Mouse (Mus musculus) liver (tissue): ENCODE data around the gene Gucy2c.

ENCODE experiments used
- DNase-seq: peaks from one replicate; pipeline ENCODE4 v3.0.0-alpha.2; 2020; ENCODE audit warnings: mixed read lengths

The Gucy2c gene

DNA sequence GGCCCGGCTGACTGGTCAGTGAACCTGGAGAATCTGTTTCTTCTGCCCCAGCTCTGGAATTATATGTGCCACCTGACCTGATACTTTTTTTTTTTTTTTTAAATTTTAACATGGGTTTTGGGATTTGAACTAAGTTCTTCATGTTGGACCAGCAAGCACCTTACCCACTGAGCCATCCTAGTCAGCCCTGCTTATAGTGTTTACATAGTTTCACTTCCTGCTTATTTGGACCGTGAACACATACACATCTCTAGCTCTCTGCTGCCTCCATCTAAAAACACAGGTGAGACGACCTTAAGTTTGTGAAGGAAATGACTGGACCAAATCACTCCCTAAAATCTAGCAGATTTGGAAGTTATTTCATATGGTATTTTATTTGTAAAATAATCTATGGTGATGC, 58.4 kb downstream of the Gucy2c start:
- no peak for DNase-seq

DNA sequence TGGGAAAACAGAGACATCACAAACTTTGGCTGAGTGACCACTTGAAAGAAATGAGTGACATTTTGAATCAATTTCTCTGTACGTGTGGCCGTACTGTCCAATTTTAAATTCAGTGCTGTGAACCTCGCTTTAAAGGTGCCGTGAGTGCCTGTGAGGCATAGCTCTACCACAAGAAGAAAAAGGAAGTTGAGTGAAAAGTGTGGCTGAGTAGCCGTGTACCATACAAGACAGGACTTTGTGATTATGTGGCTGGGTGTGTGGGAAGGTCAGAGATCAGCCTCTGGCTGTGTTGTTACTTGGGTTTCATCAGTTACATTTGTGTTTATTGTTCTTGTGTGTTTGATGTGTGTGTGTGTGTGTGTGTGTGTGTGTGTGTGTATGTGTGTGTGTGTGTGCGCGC, 59.0 kb downstream of the Gucy2c start:
- DNase-seq: no peak

DNA sequence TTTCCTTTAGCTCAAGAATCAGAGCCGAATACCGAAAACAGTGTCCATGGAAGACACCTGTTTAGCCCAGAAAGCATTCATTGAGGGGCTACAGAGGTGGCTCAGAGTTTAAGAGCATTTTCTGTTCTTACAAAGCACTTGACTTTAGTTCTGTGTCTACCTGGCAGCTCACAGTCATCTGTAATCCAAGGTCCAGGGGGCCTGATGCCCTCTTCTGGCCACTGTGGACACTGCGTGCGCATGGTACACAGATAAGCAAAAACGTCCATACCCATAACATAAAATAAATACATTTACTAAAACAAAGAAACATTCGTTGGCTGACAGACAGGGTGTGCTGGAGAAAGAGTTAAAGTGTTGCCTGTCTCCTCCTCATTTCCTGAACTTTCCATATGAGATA, 59.6 kb downstream of the Gucy2c start:
- DNase-seq: peak; percentile 53

DNA sequence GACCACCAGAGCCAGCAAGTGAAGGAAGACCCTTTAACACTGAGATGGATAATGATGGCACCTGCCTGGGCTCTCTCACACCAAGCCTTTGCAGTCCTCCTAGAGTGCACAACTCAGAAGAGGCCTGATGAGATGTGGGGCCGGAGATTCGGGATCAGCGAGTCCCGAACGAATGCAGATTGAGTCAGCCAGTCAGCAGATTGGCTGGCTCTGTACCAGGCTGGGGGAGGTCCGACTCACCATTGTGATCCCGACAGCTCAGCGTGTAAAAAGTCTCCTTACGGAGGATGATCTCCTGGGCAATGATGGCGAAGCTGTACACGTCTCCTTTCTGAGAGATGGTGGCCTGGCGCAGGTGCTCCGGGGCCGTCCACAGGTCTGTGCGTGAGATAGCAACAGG, 61.1 kb downstream of the Gucy2c start:
- DNase-seq: no peak

DNA sequence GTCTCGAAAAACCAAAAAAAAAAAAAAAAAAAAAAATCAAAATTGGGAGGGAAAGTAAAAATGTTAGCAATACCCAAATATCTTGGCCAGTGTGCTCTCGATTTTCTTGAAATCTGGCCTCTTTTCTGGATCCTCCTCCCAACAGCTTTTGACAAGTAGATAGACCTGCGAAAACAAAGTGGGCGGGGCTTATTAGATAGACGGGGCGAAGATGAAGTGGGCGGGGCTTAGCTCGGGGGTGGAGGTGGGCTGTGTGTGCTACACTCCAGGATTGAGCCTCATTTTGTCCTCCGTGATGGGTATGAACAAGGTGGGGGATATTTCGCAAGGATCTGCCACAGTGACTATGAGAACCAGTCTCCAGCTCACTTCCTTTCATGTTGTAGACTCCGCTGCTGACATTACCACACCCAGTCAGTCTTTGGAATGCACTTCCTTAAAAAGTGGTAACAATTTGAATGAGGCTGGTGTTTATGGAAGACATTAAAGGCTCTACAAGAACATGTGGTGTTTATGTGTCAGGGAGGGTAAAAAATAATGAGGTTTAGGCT, 65.6 kb downstream of the Gucy2c start:
- DNase-seq: no peak

DNA sequence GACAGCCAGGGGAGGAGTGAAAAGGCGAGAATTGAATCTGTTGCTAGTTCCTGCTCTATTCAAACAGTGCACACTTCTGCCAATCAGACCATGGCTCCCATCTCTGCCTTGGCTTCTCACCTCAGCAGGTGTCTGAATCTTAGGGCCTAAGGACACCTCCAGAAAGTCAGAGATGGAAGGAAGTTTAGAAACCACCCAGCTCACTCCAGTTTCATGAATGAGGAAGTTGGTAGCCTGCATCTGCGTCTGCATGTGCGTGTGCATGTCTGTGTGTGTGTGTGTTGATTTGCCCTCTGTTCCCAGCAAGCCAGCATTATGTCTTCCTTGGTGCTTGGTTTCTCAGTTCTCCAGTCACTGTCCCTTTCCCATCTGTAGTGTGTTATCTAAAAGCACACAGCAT, 67.5 kb downstream of the Gucy2c start:
- no peak for DNase-seq

DNA sequence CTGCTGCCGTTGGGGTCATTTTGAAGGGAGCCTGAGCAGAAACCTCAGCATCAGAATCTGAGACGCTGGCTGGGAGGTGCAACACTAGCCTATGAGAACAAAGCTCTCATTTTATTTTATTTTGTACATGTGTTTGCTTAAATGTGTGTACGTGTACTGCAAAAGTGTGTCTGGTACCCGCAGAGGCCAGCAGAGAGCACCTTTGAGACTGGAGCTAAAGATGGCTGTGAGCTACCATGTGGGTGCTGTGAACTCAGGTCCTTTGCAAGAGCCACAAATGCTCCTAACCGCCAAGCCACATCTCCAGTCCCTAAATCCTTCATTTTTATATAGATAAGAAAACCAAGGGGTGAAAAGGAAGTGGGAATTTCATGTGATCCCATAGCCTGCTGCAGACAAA, 71.2 kb downstream of the Gucy2c start:
- no peak for DNase-seq

DNA sequence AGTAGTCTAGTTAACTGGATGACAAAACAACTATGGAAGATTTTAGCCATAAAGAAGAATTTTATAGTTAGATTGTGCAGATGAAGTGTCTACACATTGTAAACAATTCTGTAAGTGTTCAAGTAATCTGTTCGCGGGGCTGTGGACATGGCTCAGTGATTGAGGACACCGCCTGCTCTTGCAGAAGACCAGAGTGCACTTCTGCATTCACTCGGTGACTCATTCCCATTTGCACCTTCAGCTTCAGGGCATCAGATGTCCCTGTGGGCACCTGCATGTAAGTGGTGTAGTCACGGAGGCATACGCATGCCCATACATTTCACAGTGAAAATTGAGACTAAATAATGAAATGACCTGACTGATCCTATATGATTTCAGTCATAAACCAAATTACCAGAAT, 73.0 kb downstream of the Gucy2c start:
- DNase-seq: no peak

DNA sequence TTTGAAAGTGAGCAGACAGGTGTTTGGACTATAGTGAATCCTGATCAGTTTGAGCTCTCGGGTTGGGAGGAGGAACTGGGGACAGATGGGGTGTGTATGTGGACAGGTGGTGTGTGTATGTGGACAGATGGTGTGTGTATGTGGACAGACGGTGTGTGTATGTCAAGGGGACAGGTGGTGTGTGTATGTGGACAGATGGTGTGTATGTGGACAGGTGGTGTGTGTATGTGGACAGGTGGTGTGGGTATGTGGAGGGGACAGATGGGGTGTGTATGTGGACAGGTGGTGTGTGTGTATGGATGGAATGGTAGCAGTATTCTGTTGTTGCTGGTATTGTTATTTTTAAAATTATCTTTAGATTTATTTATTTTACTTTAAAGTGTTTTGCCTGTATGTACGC, 79.7 kb downstream of the Gucy2c start:
- no peak for DNase-seq

DNA sequence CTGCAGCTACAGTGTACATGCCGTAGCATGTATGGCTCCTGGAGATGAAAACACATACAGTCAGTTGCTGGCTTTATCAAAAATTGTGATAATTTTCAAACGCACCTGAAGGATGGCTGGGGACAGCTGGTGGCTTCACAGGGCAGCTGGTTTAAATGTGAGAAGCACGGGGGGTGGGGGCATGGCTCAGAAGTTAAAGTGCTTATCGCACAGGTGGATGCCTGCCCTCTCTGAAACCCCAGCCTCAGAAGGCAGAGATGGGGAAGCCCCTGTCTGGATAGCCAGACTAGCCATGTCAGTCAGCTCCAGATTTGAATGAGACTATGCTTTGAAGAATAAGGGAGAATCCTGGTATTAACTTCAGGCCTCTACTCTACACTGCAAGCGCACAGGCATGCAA, 80.4 kb downstream of the Gucy2c start:
- DNase-seq: no peak

DNA sequence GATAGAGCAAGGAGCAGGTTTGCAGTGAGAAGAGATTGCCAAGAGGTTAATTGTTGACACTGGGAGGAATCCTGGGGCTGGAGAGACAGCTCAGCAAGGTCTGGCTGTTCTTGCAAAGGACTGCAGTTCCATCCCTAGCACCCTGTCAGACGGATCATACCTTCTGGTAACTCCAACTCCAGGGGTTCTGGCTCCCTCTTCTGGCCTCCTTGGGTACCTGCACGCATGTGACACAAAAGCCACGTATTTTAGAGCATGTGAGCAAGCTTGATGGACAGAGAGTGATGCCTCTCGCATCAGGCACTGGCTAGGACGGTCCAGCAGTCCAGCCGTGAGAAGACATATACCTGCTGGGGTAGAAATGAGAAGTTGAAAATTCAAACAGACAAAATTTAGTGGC, 90.3 kb downstream of the Gucy2c start:
- no peak for DNase-seq

DNA sequence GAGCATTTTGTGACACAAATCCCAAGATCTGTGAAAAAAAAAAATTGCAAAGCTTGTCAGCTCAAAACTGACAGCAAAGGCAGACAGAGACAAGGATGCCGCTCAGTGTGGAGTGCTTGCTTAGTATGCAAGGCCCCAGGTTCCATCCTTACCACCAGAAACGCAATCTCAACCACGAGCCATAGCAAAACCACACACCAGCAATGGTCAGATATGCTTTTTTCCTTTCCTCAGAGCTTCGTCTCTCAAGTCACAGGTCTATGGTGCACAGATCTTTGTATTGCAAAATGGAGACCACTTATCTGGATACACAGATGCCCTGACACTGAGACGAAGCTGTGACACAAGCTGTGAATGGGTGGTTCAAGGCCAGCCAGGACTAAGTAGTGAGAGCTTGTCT, 91.0 kb downstream of the Gucy2c start:
- no peak for DNase-seq

DNA sequence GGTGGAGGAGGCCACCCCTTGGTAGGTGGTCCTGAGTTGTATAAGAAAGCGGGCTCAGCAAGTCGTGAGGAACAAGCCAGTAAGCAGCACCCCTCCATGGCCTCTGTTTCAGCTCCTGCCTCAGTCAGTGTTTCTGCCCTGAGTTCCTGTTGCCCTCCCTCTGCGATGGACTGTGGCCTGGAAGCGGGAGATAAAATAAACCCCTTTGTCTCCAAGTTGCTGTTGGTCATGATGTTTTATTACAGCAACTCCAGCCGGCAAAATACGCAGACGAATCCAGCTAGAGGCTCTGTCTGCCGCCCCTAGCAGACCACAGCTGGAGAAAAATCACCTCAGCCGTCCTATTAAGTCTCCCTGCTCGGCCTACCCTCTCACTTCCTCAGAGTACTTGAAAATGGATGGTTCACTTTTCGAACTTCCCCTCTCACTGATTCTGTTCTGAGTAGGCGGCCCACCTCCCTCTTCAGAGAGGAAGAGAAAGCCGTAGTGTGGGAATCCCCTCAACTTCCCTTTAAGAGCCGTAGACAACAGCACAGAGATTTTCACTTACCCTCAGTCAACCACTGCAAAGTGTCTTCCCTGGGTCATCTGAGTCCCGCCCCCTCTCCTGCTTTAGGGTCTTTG, 91.7 kb downstream of the Gucy2c start:
- DNase-seq: peak; percentile 10

DNA sequence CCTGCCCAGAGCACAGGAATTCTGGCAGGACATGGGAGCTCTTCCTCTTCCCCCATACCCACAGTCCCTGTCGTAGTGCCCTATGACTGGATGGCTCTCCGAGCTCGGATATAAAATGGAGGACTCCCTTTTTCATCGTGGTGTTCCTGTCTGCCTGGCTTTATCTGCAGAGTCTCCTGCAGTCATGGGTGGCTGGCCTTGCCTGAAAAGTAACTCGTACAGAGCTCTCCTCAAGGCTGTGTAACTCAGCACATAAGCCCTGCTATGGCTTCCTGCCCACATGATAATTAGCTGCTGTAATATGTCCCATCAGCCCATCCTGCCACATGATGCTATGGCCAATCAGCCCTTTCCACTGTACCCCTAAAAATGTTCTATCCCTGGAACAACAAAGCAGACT, 96.1 kb downstream of the Gucy2c start:
- no peak for DNase-seq

DNA sequence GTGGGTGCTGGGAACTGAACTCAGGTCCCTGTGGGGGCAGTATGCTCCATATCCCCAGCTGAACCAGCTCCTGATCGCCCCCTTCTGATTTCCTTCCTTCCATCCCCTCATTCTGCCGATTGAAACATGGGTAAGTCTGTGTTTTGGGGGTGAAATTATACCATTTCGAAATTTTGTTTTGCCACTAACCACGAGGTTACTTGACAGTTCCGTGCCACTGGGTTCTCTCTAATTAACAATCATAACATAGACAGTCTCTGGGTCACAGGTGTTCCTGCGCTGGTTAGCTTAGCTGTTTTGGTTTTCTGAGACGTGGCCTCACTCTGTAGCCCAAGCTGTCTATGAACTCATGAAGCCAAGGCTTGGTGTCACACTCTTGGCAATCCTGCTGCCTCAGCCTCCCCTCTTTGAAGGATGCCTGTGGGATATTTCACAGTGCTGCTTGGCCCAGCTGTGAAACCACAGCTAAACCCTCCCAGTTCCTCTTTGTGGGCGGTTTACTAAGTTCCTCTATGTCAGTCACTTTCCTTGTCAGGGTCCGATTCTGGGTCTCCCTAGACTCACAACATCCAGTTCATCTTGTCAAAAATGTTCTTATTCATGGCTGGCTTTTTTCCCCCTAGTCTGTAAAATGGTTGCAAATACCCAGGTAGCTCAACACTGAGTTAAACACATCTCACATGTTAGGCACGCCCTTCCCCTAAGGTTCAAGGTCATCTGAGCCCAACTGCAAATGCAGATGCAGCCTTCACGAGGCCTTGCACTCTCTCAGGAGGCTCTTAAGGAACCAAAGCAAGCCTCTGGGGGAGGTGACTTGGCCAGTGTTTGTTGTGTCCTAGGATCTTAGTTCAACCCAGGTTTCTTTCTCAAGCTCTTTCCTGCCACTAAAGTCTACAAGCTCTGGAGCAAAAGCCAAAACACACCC, 97.9 kb downstream of the Gucy2c start:
- peak; percentile 15 for DNase-seq

DNA sequence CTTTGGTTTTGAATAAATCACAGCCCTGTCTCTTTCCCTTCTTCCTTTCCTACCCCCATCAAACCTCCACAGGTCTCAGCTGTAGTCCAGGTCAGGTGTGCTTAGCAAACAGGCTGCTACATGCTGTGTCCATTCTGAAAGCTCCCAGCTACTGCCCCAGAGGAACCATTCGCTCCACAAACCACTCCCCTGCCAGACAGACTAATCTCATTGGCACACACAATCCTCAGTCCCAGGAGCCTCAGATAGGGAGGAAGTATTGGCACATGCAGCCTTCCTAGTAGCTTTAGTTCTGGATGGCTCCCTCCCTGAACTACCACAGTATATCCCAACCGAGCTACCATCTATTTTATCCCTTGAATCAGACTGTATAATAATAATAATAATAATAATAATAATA, 102.2 kb downstream of the Gucy2c start:
- no peak for DNase-seq

DNA sequence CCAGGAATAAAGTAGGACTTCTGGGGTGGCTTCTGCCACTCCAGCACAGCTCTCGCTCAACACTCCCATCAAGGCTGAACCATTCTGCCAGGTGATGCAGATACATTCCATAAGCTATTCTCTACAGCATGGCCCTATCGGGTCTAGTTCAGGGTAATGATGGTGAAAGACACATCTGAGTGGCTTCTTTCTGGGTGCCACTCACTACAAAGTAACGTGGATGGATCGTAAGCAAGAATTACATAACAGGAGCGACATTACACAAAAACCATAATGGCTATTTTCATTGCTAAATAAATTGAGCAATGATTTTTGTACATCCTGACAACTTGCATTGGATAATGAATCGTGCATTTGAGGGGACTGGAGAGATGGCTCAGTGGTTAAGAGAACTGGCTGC, 106.6 kb downstream of the Gucy2c start:
- no peak for DNase-seq

DNA sequence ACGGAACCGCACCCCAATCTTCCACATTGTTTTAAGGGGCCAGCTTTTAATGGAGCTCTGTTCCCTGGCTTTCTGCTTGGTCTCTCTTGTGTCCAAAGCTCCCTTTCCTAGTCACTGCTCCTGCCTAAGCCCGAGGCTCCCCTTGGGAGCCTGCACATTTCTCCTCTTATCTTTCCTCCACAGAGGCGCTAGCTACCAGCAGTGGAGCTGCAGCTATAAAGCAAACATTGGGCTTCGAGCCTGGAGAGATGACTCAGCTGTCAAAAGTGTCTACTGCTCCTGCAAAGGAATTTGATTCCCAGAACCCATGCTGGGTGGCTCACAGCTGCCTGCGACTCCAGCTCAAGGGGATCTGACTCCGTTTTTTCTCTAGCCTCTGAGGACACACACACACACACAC, 109.1 kb downstream of the Gucy2c start:
- peak; percentile 20 for DNase-seq

DNA sequence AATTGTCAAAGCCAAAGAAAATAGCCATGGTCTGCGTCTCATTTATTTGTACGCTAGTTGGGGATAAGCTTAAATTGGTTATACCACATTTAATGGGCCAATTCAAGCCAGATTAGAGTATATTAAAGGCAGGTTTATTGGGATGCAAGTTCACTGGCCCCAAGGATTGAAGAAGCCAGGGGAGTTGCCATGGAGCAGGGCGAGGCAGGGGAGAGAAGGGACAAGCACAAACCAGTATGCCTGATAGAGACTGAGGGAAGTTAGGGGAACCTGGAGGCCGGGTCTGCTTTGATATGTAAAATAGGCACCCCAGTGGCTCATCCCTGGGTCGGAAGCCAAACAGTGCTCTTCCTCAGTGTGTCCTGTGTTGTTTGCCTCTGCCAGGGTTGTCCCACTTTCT, 112.3 kb downstream of the Gucy2c start:
- DNase-seq: no peak

DNA sequence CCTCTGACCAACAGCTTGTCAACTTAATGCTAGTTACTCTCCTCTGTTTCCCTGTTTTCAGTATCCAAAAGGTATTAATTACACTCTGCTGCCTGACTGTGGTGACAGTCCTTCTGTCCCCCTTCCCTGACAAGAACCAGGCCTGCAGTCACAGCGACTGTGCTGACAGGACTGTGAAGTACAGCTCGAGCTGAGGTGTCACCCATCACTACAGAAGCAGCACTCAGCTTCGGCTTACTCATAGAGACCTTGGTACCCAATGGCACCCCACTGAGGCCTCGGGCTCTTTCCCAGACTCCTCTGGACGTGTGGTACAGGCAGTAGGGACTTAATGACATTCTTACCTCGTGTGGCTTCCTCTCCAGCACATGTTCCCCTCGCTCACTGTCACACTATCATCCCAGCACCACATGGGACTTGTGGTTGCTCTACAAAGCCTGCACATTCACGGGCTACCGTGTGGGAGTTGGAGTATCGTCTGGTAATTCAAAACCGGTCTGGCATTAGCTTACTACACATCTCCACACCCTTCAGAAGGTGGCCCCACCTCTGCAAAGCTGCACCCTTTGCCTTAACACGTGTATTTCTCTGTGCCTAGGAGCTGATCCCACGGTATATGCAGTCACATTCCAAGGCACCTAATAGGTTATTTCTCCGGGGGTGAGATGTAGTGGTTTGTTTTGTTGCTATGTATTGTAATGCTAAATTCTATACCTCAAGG, 113.1 kb downstream of the Gucy2c start:
- no peak for DNase-seq

DNA sequence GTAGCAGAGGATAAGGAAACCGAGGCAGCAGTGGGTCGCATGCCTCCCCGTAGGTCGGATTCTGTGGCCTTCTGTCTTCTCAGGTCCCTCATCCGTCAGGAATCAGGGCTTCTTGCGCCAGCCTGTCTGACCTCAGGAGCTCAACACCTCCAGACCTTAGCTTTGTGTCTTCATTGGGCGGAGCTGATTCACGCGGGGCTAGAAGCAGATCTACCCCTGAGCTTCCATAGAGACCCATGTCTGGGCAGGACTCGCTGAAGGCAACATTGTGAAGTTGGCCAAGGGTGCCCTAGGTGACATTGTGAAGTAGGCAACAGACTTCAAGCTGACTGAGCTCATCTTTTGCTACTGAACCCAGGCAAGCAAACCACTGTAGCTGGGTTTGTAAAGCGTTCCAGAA, 119.5 kb downstream of the Gucy2c start:
- no peak for DNase-seq

DNA sequence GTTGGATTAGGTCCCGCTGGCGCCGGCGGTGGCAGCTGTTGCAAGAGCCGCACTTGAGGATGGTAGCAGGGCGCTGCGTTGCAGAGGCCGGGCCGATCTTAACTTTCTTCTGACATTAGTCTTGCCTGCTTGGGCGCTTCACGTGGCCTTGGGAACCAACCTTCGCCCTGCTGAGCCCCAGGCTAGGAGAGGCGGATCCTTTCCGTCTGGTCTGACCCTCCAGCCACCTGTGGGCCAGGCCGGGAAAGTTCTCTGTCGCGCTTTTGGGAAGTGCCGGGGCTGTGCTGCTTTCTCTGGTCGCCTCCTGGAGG, 119.9 kb downstream of the Gucy2c start, which contains the start of gene Plbd1:
Gene Plbd1, minus strand, starts transcription at position 223 of the 311 bp plus-strand sequence.
- no peak for DNase-seq

DNA sequence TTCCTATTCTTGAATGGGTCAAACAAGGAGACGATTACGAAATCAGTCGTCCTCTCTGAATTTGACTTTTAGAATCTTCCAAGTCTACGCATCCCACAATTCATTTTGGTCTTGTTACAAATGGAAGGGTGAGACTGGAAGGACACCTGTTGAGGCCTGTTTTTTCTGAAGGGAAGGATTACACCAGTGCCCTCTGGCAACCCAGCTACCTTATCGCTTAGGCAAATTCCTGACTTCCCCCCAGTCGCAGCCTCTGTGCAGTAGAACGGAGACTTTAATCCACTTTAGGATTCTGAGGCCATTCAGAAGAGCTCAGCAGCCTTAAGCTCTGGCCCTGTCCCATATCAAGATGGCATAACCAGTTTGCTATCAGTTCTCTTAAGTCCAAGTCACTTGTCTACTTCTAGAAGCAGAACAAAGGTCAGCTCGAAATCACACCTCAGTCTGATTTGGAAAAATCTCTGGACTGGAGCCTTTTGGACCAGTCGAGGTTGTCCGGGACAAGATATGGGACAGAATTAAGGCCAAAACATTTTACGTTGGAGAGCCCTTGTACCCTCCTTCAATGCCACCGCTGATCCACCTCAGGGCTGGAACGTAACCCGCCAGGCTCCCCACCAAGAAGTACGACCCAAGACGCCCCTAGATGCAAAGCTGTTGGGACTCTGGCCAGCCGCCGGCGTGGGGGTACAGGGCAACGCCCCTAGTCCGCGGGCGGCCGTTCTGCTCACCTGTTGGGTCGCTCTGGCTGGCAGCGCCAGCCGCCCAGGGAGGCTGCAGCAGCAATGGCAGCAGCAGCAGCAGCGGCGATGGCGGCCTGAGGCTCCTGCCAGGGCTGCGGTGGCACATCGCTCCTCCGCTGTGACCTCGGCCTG, 120.5 kb downstream of the Gucy2c start:
- no peak for DNase-seq
